Mouse (Mus musculus) monocyte, adult 2 months (primary cell): ENCODE results near the gene Tnip3.

Experiments used
- DNase-seq, 2 experiments: peaks; one replicate each; pipeline ENCODE4 v3.0.0; 2022; ENCODE audit warnings: low spot score in 2 of 2, low read depth in 1 of 2

Gene Tnip3

DNA sequence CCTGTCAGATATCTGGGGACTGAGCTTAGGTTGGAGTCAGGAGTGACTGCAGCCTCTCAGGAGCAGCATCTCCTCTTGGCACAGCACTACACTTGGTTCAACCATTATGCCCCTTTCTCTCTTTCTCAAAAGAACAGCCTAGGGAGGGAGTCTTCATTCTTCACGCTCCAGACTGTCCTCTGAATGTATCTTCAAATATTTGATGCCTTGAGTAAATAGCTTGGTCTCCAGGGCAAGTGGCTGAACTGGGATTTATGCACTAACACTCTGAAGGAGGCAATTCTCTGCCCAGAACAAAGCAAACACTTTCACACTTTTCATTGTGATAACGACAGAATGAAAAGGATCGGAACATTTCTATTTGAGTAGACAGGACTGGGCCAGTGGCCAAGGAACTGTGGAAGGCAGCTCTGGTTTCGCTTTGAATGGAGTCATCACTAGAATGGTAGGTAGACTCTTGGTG is 59.8 kb downstream of the Tnip3 start:
- DNase-seq = no peak

DNA sequence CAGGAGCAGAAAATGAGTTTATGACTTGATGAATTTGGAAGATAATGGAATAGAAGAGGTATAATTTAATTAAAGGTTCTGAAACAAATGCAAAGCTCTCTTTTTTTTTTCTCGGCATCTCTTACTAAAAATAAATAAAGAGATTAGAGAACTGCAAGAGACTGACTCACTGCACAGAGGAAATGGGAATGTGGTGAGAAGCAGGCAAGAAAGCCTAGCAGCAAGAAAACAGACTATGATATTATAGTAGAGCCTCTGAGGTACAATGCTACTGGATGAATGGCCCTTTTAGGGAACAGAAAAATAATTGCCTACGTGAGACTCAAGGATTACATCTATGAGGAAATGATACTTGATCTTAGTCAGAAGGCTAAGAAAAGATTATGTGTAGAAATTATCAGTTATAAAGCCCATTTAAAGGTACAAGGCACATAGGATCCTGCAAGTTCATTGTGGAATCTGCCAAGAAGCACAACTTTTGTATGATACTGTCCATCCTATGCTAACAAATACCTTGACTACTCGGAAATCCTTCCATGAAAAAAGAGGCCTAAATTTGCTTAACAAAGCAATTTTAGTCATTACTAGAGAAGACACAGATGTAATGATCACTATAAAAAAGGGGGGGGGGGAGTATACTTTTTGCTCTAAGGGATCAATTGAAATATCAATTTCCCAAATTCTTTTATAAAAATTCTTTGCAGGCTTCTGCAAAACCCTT is 60.4 kb downstream of the Tnip3 start:
- peak in 1 of 2 experiments; percentile 23 for DNase-seq

DNA sequence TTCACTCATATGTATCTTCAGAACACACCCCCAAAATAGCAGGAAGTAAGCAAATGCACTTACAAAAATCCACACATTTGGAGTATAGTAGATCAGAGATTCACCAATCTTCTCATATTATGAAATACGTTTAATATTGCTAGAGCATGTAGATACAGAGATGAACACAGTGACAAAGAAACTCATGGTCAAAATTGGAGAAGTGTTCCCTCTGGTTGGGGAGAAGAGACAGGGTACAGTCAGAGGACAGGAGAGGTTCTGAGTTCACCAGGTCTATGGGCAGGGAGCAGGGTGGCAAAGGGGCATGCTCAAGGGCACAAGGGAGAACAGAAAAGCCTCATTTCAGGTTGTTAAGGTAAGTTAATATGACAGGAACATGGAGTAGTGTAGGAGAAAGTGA is 63.7 kb downstream of the Tnip3 start:
- peak in 1 of 2 experiments; percentile 32 for DNase-seq

DNA sequence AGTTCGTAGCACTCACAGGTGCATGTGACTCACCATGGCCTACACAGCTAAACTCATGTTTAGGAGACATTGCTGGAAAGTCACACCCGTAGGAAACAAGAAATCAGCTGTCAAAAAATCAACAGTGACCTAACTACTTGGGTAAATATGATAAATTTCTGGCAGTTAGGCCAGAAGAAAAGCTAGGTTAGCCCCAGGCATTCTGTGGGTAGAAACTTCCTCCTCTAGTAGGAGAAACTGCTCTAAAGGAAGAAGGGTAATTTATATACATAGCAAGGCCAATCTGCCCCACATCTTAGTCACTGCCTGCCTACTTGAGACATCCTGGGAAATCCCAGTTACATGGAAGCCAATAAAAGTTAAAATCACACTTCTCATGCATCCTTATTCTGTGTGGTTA is 64.9 kb downstream of the Tnip3 start:
- no peak for DNase-seq

DNA sequence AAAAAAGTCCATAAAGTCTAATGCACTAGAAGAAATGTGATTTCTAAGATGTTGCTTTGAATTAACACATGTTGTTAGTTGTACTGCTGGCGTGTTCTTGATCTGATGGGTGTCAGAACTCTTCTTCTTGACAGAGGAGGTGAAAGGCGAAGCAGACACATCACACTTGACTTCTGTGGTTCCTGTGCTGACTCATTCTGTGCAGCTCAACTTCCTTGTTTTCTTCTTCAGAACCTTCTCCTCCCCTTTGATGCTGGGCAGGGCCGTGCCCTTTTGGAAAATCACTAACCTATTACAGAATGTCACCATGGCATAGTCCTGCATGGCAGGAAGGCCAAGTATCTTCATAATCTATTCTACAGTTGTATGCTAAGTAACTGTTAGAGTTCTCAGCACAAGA is 69.1 kb downstream of the Tnip3 start:
- DNase-seq = peak; percentile 62 to 69

DNA sequence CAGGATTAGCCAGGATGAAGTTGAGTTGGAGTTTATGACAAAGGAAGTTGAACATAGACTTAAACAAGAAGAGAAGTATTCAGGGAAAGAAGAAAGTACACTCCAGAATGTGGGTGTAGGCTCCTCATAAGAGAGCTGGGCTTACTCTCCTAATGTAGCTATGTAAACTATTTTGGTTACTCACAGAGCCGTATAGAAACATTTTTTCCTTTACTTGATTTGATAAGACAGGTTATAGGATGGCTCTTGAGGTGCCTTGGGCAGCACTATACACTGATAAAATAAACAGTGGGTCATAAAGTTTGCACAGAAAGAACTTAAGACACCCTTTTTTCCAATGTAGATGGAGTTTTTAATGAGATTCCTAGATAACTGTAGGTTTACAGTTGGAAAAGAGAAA is 70.3 kb downstream of the Tnip3 start:
- no peak for DNase-seq

DNA sequence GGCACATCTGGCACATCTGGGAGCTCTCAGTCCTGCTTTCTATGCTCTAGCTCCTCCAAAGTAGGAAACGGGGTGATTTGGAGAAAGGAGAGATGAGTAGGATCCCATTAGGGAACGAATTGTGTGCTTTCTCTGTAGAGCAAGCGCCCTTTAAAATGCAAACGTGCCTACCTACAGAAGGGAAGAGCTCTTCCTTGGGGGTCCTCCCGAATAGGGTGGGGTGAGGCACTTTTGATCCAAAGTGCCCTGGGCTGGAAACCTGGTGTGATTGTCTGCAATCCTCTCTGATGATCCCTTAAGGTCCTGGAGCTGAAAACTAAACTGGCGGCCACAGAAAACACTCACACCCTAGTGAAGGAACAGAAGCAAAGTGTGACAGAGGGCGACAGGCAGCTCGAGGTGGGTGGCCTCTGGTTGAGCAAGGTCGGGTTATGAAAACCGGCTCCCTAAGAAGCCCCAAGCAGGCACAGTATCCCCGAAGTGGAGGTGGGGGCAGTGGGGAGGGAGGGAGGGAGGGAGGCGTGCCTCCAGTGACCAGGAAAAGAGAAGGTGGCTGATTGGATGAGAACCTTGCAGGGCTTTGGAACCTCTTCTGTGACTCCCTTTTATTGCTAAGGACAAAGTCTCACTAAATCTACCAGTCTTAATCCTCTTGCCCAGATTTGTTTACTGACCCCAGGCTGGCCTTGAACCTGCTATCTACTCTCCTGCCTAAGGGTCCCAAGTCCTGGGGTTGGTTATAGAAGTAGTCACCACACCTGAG is 72.1 kb downstream of the Tnip3 start:
- no peak for DNase-seq

DNA sequence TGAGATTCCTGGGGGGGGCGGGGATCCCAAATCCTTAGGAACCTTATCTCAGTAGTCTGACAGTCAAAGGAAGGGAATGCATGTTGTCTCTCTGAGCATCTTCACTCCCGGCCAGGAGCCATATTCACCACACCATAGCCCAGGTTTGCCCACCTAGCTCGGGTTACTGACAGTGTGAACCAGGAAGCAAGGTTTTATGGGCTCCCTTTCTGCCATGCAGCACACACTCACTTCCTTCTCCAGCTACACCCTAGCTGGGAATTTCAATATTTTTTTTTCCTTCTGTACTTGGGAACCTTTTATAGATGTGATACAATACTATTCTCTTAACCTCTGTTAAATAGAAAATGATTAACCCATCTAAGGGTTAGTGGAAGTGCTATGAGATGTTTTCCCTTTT is 73.4 kb downstream of the Tnip3 start:
- DNase-seq = no peak

DNA sequence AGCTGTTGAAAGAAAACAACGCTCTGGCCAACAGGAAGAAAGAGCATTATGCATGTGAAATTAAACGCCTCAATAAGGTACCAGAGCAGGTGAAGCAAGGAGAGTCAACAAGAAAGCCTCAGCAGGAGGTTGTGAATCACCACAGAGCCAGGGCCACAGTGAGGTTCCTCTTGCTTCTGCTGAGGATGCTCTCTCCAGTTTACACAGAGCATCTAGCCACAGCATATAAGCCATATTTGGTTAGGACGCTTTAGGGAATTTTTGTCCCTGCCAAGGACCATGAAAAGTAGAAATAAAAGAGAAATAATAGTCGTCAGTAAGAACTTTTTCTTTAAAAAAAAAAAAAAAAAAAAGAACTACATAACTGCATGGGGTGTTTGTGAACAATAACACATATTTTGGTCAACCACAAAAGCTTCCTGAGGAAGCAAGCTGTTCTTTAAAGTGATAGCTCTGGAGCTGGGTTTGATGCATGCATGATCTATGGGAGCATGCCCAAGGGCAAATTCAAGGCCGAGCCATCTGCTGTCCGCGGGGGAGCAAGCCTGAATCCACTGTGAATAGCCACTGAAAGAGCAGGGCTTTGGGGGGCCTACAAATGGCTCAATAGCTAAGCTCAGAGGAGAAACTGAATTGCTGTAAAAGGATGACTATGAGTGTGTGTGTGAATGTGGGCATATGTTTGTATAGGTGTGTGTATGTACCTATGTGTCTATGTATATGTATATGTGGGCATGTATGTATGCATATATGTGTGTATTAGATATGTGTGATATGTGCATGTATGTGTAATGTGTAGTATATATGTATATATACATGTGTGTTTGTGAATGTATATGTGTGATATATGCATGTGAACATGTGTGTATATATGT is 75.0 kb downstream of the Tnip3 start:
- no peak for DNase-seq

DNA sequence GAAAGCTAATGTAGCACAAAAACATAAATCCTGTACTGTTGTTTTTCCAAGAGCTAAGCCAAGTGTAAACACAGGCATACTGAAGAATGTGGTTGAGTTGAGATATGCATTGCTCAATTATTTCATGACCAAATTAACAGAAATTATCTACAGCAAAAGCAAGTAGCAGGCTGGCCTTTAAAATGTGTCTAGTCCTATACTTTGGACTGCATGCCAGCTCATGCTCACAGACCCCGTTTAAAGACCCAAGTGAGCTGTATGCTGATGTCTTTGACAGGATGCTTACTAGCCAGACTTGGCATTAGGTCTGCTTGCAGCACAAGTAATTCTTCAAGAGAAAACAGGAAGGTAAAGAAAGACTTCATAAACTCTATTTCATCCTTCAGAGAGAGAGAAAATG is 75.8 kb downstream of the Tnip3 start:
- no peak for DNase-seq

DNA sequence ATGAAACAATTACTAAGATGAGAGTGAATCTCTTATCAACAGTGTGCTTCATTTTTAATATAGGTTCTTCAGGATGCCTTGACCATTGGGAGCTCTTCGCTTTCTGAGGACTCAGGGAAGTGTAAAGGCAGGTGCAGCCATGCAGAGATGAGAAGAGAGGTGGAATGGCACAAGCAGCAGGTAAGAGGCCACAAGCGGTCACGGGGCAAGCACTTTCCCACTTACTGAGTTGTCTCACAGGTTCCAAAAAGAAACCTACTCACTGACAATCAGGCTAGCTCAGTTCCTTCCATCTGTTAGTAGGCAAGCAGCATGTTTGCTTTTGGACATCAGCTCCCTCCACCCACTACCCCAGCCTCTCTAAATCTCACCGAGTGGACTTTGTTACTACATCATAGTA is 80.7 kb downstream of the Tnip3 start:
- DNase-seq = no peak

DNA sequence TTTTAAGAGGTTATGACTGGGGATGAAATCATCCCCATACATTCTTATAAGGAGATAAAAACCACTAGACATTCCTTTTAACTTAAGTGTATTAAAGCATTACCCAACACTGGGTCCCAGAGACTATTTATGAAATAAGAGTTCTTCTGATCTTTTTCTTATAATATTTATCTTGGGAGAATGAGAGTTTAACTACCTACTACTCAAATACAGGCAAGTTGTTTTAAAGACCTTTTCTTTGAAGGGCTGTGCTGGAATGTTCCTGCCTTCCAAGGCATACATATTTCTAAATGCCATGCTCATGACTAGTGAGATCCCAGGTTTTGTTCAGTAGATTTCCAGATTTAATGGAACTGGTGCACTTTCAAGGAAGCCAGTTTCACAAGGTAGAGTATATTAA is 81.8 kb downstream of the Tnip3 start:
- DNase-seq = no peak

DNA sequence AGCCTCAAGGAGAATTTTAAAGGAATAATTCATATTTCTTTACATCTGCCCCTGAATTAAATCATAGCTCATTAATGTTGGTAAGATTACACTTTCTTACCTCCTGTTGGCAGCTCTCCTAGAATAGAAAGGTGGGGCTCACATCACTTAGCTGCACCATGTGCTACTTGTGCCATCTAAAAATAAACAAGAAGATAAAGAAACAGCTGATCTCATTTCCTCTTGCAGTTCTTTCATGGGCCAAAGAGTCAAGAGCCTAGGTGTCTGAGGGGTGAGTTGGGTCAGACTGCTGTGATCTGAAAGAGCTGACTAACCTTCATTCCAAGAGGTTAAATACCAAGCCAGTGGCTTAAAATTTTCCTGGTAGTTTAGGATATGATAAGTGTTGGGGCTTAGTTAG is 86.7 kb downstream of the Tnip3 start:
- no peak for DNase-seq

DNA sequence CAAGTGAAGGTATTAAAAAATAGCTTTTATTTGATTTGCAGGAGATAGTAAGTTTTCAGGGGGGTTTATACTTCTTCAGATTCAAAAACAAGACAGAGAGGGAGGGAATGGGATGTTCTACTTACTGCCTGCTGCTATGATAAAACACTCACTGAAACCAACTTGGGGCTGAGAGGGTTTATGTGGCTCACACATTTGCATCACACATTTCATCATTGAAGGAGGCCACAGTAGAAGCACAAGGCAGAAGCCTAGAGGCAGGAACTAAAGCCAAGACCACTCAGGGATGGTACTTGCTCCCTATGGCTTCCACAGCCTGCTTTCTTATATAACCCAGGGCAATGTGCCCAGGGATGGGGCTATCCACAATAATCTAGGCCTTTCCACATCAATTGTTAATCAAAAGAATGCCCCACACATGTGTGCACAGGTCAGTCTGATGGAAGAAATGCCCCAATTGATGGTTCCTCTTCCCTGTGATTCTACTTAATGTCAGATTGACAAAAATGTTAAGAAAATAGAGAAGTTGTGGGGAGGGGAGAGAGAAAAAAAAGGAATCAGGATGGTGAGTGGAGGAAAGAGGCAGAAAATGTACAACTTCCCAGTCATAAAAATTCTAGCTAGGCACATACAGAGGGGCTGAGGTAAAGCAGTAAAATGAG is 88.9 kb downstream of the Tnip3 start:
- peak in 1 of 2 experiments; percentile 13 for DNase-seq

DNA sequence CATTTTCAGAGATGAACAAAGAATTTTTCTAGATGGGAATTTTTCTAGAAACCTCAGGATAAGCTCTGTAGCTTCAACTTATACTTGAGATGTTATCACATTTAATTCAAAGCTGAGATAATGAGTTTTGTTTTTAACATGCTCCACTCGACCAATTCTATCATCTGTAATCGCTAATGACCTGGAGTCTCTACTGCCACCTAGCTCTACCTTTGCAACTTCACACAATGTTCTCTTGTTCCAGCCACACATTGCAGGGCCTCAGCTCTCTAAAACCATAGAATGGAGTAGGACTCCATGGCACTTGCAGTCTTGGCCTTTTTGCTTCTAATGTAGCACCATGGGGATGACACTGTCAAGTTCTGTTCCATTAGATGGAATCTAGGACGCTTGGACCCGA is 90.5 kb downstream of the Tnip3 start:
- DNase-seq = no peak

DNA sequence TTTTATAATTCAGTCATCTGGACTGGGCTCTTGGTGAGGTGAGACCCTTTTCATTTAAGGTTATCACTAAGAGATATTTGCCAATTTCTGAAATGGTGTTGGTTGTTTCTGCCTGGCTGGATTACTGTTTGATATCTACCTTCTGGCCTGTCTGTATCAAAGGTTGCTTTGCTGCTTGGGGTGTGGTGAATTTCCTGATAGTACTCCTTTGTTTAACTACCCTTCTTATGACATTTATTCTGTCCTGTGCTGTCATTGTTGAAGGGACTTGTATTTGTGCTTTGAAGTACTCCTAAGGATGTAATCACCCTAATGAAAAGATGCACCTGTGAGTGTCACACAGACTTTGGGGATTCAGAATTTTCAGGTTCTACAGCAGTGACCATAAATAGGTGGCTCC is 96.1 kb downstream of the Tnip3 start:
- DNase-seq = no peak

DNA sequence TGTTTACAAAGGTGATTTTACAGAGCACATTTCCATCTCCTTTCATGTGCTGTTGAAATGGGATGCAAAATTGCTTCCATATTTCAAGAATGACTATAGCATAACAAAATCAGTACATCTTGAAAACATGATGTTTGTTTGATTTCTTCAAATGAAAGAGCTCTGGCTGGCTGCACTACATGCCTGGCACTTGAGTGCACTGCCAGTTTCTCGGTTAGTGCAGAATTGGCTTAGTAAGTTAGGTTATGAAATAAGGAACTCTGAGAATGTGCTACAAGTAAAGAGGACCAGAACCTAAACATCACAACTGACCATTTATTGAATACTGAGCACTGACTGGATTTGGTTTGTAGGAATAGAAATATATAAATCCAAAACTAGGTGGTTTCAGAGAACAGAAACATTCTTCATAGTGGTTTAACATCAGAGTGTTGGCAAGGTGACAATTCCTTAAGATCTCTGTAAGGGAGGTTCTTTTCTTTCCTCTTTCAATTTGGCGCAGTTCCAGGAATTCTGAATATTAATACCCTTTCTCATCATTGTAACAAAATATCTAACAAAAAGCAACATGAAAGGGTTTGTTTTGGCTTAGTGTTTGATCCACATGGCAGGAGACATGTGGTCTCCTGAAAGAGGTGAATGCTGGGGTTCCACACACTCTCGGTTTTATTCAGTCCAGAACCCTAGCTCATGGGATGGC is 98.1 kb downstream of the Tnip3 start:
- DNase-seq = no peak

DNA sequence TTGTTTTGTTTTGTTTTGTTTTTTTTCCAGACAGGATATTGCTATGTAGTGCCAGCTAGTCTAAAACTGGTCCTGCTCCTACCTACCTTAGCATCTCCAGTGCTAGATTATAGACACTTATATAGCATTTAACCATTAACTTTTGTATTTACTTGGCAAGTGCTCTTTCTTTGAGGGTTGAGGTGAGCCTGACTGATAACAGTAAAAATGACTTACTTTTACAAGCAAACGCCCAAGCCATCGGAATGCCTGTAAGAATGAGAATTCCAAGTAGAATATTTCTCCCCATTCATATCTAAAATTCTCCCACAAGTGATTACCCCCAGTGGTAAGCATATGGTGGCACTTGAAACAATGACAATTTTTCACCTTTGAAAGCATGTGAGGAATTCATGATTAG is 105.5 kb downstream of the Tnip3 start:
- no peak for DNase-seq

DNA sequence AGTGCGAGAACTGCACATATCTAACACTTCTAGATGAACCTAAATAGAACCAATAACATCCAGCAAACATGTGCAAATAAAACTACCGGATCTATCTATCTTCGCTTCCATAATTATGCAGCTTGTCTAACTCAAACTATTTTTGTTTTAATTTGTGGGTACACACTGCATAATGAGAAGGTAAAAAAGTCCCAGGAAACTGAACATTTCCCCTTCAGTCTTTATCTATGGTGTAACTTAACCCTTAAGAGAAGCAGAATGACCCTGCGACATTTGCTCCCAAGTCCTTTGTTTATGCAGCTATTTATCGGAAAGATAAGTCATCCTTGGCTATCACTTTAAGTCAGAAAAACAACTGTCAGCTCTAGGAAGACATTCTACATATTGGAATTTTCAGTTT is 107.1 kb downstream of the Tnip3 start:
- no peak for DNase-seq

DNA sequence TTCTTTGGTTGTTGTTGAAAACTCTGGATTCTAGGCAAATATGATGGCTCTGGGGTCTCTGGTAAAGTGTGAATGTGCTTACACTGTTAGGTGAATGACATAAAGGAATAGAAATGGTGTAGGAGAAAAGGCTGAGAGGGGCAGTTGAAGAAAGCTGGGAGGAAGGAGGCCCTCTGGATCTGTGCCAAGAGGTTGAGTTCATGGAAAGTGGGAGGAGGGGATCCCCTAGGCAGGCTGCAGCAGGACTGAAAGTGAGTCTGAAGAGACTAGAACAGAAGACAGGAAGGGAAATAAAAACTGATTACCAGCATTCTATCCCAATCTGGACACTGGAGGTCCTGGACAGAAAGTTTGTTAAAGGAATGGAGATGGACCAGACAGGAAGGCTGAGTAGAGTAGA is 117.3 kb downstream of the Tnip3 start:
- no peak for DNase-seq

DNA sequence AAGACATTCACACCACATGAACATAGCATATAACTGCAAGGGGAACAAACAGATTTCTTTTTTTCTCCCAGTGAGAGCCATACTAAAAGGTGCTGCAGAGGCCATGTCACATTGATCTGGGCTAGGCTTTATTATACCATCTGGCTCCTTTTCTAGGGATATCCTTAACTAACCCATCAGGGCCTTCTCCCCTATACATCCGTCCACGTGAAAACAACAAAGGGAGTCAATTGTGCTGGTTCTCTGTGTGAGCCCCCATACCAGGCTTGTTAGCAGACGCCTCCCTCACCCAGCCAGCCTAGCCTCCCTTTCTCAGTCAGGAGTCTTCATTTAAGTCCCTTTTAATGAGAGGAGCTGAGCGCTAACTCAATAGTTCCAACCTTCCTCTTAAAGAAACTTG is 119.0 kb downstream of the Tnip3 start:
- DNase-seq = no peak
